Mouse (Mus musculus): ENCODE results near the gene Nudt3.

DNA sequence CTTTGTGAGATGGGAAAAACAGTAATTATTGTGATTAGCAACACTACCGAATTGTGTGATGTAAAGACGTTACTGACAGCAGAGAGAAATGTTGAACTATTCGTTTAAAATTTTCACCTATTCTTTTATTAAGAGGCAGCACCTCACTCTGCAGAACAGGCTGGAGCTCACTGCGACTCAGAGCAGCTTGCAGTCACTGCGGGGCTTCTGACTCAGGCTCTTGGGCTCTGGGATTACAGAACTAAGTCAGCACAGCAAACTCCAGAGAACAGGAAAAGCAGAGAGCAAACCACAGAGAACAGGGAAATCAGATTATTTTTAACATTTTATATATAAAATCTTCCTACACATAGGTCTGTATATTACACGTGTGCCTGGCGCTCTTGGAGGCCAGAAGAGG, 13.7 kb downstream of the Nudt3 start:
- TF ChIP-seq CTCF (IDR thresholded peaks at IDR 0.05; ENCODE audit: low read depth, low read length) (no peak), POLR2AphosphoS5 (IDR thresholded peaks at IDR 0.05; ENCODE audit: insufficient replicate concordance, low read depth, low read length) (no peak)

Data from G1E (cell line).